Mouse (Mus musculus): ENCODE measurements around the gene Fmn2. TPM values are rescaled to one million over a fixed set of nuclear protein-coding genes. Genes with fewer than 3 reads are reported as not detected.

The Fmn2 gene
- polyA plus RNA-seq, 1 experiment, result not detected

- TF ChIP-seq GATA1 (IDR thresholded peaks at IDR 0.05; ENCODE audit: low read length), result no peak
Measured at GRCm38 (mm10) chr1:174676187-174676586, 174.6 kb downstream of the Fmn2 start.

- no peak for TF ChIP-seq GATA1 (IDR thresholded peaks at IDR 0.05; ENCODE audit: low read length)
Measured at GRCm38 (mm10) chr1:174677211-174677610, 175.6 kb downstream of the Fmn2 start.

DNA sequence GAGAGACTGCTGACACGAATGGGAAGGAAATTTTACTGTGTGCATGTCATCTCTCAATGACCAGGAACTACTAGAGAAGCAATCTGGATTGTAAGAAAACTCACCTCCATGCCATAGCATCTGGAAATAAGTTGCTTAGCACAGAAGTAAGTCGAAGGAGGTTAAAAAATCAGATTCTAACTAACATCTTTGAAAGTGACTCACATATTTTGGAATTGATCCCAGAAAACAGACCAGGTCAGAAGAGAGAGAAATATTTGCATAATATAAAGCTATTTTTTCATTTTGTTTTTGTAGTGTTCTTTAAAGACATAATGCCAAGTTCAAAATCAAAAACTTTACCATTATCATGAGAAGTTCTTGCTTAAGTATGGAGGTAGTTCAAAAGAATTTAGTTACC, 187.7 kb downstream of the Fmn2 start:
- no peak for TF ChIP-seq GATA1 (IDR thresholded peaks at IDR 0.05; ENCODE audit: low read length)

GRCm38 (mm10) chr1:174700871-174701270, 199.2 kb downstream of the Fmn2 start:
- TF ChIP-seq GATA1 (IDR thresholded peaks at IDR 0.05; ENCODE audit: low read length), result no peak

- TF ChIP-seq GATA1 (IDR thresholded peaks at IDR 0.05; ENCODE audit: low read length), result no peak
Measured at GRCm38 (mm10) chr1:174701835-174702234, 200.2 kb downstream of the Fmn2 start.

- TF ChIP-seq GATA1 (IDR thresholded peaks at IDR 0.05; ENCODE audit: low read length), result no peak
Measured at GRCm38 (mm10) chr1:174703909-174704308, 202.3 kb downstream of the Fmn2 start.

GRCm38 (mm10) chr1:174719729-174720458, 218.3 kb downstream of the Fmn2 start:
- no peak for TF ChIP-seq GATA1 (IDR thresholded peaks at IDR 0.05; ENCODE audit: low read length)

- TF ChIP-seq GATA1 (IDR thresholded peaks at IDR 0.05; ENCODE audit: low read length), result no peak
Measured at GRCm38 (mm10) chr1:174728771-174729170, 227.1 kb downstream of the Fmn2 start.

DNA sequence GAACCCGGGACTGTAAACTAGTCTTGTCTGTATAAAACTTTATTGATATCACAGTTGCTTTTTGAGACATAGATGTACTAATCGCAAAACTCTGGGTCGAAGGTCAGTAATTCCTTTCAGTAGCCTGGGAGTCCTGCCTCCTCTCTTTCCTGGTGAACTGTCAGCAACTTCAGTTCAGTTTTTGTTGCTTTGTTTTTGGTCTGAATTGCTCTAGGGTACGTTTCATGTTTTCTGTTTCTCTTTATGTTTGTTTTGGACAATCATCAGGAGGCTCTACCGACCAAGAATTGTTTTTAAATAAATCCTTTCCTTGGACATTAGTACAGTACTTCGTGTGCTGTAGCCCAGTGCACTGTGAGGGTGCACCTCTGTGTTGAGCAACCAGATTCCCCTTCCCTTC, 231.1 kb downstream of the Fmn2 start:
- no peak for TF ChIP-seq GATA1 (IDR thresholded peaks at IDR 0.05; ENCODE audit: low read length)

- TF ChIP-seq GATA1 (IDR thresholded peaks at IDR 0.05; ENCODE audit: low read length), result no peak
Measured at GRCm38 (mm10) chr1:174738958-174739357, 237.3 kb downstream of the Fmn2 start.

DNA sequence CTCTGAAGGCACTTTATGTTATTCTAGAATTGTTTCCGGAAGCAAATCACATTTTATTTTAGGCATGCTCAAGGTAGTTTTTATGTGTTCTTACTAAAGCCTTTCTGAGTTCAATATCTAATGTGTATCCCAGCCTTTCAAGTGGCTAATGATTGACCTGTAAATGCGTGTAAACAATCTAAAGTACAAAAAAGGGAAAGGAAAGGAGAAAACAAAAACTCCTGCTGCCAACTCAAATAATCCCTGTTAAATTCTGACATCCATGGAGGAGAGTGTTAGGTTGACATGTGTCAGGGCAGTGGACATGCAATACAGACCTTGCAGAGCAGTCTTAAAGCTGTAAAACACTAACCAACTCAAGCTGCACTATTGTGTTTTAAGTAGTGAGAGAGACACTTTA, 241.0 kb downstream of the Fmn2 start:
- TF ChIP-seq GATA1 (IDR thresholded peaks at IDR 0.05; ENCODE audit: low read length), result no peak

- no peak for TF ChIP-seq GATA1 (IDR thresholded peaks at IDR 0.05; ENCODE audit: low read length)
Measured at GRCm38 (mm10) chr1:174748520-174748919, 246.9 kb downstream of the Fmn2 start.

GRCm38 (mm10) chr1:174750893-174751461, 249.4 kb downstream of the Fmn2 start:
- TF ChIP-seq GATA1 (IDR thresholded peaks at IDR 0.05; ENCODE audit: low read length), result no peak

- no peak for TF ChIP-seq GATA1 (IDR thresholded peaks at IDR 0.05; ENCODE audit: low read length)
Measured at GRCm38 (mm10) chr1:174759354-174759753, 257.7 kb downstream of the Fmn2 start.

GRCm38 (mm10) chr1:174765757-174766156, 264.1 kb downstream of the Fmn2 start:
- no peak for TF ChIP-seq GATA1 (IDR thresholded peaks at IDR 0.05; ENCODE audit: low read length)

DNA sequence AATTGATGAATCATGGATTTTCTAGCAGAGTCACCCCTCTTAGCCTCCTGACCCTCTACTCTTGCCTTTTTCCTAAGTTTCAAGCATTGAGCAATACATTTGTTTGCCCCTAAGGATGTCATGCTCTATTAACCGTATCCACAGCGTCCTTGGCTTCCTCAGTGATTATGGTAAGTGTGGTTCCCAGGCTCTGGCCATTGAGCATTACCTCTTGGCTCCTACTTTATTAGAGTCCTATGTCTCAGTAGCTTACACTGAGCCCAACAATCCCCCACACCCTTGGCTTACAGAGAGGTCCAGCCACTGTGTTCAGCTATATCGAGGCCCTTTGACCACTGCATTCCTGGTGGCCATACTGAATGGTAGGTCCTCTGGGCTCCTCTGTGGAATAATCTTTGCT, 265.2 kb downstream of the Fmn2 start:
- no peak for TF ChIP-seq GATA1 (IDR thresholded peaks at IDR 0.05; ENCODE audit: low read length)

DNA sequence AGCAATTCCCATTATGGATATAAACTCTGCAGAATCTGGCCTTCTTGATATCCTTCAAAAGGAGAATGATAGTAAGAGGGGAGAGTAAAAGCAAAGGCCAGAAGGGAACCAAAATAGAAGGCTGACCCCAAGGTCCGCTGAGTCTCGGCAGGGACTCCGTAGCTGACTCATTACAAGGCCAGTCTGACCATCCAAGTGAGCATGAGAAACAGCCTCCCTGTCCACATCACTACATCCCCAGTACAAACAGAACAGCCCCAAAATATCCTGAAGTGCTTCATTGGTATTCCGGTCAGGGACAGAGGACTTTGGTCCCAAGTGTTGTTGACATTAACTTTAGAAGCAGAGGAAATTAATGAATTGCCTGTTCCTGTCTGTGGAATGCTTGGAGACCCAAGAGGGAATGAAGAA, 270.3 kb downstream of the Fmn2 start:
- no peak for TF ChIP-seq GATA1 (IDR thresholded peaks at IDR 0.05; ENCODE audit: low read length)
